Mouse (Mus musculus): Measurements from ENCODE around the gene Zbtb17. TPM values are rescaled to one million over a fixed set of nuclear protein-coding genes. Genes with fewer than 3 reads are reported as not detected.

Zbtb17 gene
- polyA plus RNA-seq, 1 experiment from 2014 or later = 44.2 TPM

GRCm38 (mm10) chr4:141478225-141478624 is 33.8 kb downstream of the Zbtb17 start:
- DNase-seq (ENCODE audit: low spot score) (no peak), ATAC-seq (ENCODE audit: insufficient number of reproducible peaks, low FRiP score, low TSS enrichment, low read depth) (no peak)
- H3K4me2 ChIP-seq (ENCODE audit: low read depth, severe bottlenecking) = no peak overlapping the region
- whole genome bisulfite sequencing = 93% methylated on average over 23 of the region's 23 CpGs
- no peaks in the 10 kb centered on the region for H3K27me3 ChIP-seq (ENCODE audit: control insufficient read depth, insufficient read depth, low read length)
- no peak overlapping the region for H3K4me3 ChIP-seq (ENCODE audit: low read depth, low read length)
- H3K9ac ChIP-seq (ENCODE audit: low read length) = no peak overlapping the region
- H3K27ac ChIP-seq (replicated peaks; ENCODE audit: low read depth, low read length) = no peak overlapping the region
- no peaks in the 10 kb centered on the region for H3K9me3 ChIP-seq (ENCODE audit: control insufficient read depth, low read length)
- peaks cover 57% of the 10 kb centered on the region for H3K36me3 ChIP-seq (ENCODE audit: control insufficient read depth, insufficient read depth, low read length)
- H3K4me1 ChIP-seq (ENCODE audit: control insufficient read depth, insufficient read depth, low read length) = no peaks in the 10 kb centered on the region

DNA sequence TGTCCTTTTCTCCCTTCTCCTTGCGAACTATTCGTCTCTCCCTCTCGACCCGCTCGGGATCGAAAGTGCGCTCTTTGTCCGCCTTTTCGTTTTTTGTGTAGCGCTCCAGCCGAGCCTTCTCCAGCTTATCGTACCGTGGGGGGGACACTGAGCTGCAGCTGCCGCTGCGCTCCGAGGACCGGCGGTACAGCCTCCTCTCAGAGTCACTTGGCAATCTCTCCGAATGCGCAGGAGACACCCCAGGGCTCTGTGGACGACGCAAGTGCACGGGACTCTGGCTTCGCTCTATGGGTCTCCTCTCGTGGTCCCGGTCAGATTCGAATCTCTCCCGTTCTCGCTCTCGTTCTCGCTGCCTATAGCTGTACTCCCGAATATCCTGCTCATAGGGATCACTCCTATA is 34.3 kb downstream of the Zbtb17 start:
- WGBS = 94% methylated on average over 32 of the region's 32 CpGs
- H3K4me3 ChIP-seq (ENCODE audit: low read depth, low read length) = no peak overlapping the region
- H3K4me1 ChIP-seq (ENCODE audit: control insufficient read depth, insufficient read depth, low read length) = no peaks in the 10 kb centered on the region
- no peaks in the 10 kb centered on the region for H3K27me3 ChIP-seq (ENCODE audit: control insufficient read depth, insufficient read depth, low read length)
- H3K27ac ChIP-seq (replicated peaks; ENCODE audit: low read depth, low read length) = no peak overlapping the region
- peaks cover 55% of the 10 kb centered on the region for H3K36me3 ChIP-seq (ENCODE audit: control insufficient read depth, insufficient read depth, low read length)
- DNase-seq (ENCODE audit: low spot score) (no peak), ATAC-seq (ENCODE audit: insufficient number of reproducible peaks, low FRiP score, low TSS enrichment, low read depth) (no peak)
- H3K9ac ChIP-seq (ENCODE audit: low read length) = no peak overlapping the region
- H3K9me3 ChIP-seq (ENCODE audit: control insufficient read depth, low read length) = no peaks in the 10 kb centered on the region
- no peak overlapping the region for H3K4me2 ChIP-seq (ENCODE audit: low read depth, severe bottlenecking)

GRCm38 (mm10) chr4:141479411-141479810 is 35.0 kb downstream of the Zbtb17 start:
- H3K27ac ChIP-seq (replicated peaks; ENCODE audit: low read depth, low read length) = no peak overlapping the region
- H3K9me3 ChIP-seq (ENCODE audit: control insufficient read depth, low read length) = no peaks in the 10 kb centered on the region
- no peak overlapping the region for H3K9ac ChIP-seq (ENCODE audit: low read length)
- H3K4me3 ChIP-seq (ENCODE audit: low read depth, low read length) = no peak overlapping the region
- no peak overlapping the region for H3K4me2 ChIP-seq (ENCODE audit: low read depth, severe bottlenecking)
- peaks cover 54% of the 10 kb centered on the region for H3K36me3 ChIP-seq (ENCODE audit: control insufficient read depth, insufficient read depth, low read length)
- no peaks in the 10 kb centered on the region for H3K27me3 ChIP-seq (ENCODE audit: control insufficient read depth, insufficient read depth, low read length)
- DNase-seq (ENCODE audit: low spot score) = no peak
- 86% methylated on average over 8 of the region's 8 CpGs for WGBS
- ATAC-seq (ENCODE audit: insufficient number of reproducible peaks, low FRiP score, low TSS enrichment, low read depth) = no peak
- no peaks in the 10 kb centered on the region for H3K4me1 ChIP-seq (ENCODE audit: control insufficient read depth, insufficient read depth, low read length)

GRCm38 (mm10) chr4:141484071-141484470 is 39.6 kb downstream of the Zbtb17 start:
- Histone ChIP-seq H3K4me2 (ENCODE audit: low read depth, severe bottlenecking) (no peak overlapping the region), H3K9me3 (ENCODE audit: control insufficient read depth, low read length) (no peaks in the 10 kb centered on the region), H3K36me3 (ENCODE audit: control insufficient read depth, insufficient read depth, low read length) (peaks cover 36% of the 10 kb centered on the region), H3K27me3 (ENCODE audit: control insufficient read depth, insufficient read depth, low read length) (no peaks in the 10 kb centered on the region), H3K4me3 (ENCODE audit: low read depth, low read length) (no peak overlapping the region), H3K4me1 (ENCODE audit: control insufficient read depth, insufficient read depth, low read length) (no peaks in the 10 kb centered on the region), H3K27ac (replicated peaks; ENCODE audit: low read depth, low read length) (no peak overlapping the region), H3K9ac (ENCODE audit: low read length) (no peak overlapping the region)
- DNase-seq (ENCODE audit: low spot score) (no peak), ATAC-seq (ENCODE audit: insufficient number of reproducible peaks, low FRiP score, low TSS enrichment, low read depth) (no peak)
- 76% methylated on average over 11 of the region's 11 CpGs for WGBS

GRCm38 (mm10) chr4:141487581-141487980 is 43.1 kb downstream of the Zbtb17 start:
- H3K9me3 ChIP-seq (ENCODE audit: control insufficient read depth, low read length) = no peaks in the 10 kb centered on the region
- H3K9ac ChIP-seq (ENCODE audit: low read length) = no peak overlapping the region
- no peak for DNase-seq (ENCODE audit: low spot score)
- no peaks in the 10 kb centered on the region for H3K4me1 ChIP-seq (ENCODE audit: control insufficient read depth, insufficient read depth, low read length)
- no peak overlapping the region for H3K27ac ChIP-seq (replicated peaks; ENCODE audit: low read depth, low read length)
- H3K4me2 ChIP-seq (ENCODE audit: low read depth, severe bottlenecking) = no peak overlapping the region
- WGBS = 98% methylated on average over 11 of the region's 11 CpGs
- H3K36me3 ChIP-seq (ENCODE audit: control insufficient read depth, insufficient read depth, low read length) = peaks cover 38% of the 10 kb centered on the region
- H3K27me3 ChIP-seq (ENCODE audit: control insufficient read depth, insufficient read depth, low read length) = no peaks in the 10 kb centered on the region
- ATAC-seq (ENCODE audit: insufficient number of reproducible peaks, low FRiP score, low TSS enrichment, low read depth) = no peak
- no peak overlapping the region for H3K4me3 ChIP-seq (ENCODE audit: low read depth, low read length)

DNA sequence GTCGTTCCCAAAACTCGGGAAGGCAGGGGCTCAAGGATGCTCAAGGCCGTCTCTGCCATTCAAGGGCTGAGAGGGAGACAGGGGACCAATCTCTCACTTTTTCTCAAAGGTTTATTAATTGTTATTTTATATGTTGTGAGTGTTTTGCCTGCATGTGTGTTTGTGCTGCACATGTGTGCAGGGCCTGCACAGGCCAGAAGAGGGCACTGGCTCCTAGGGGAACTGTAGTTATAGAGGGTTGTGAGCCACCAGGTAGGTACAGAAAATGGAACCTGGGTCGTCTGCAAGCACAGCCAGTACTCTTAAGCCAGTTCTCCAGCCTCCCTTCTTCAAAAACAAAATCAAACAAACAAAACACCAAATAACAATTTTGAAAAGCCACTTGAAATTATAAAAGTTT is 44.2 kb downstream of the Zbtb17 start:
- no peak overlapping the region for H3K27ac ChIP-seq (replicated peaks; ENCODE audit: low read depth, low read length)
- 92% methylated on average over 4 of the region's 4 CpGs for WGBS
- H3K4me2 ChIP-seq (ENCODE audit: low read depth, severe bottlenecking) = no peak overlapping the region
- peaks cover 31% of the 10 kb centered on the region for H3K36me3 ChIP-seq (ENCODE audit: control insufficient read depth, insufficient read depth, low read length)
- H3K9ac ChIP-seq (ENCODE audit: low read length) = no peak overlapping the region
- DNase-seq (ENCODE audit: low spot score) (no peak), ATAC-seq (ENCODE audit: insufficient number of reproducible peaks, low FRiP score, low TSS enrichment, low read depth) (no peak)
- H3K9me3 ChIP-seq (ENCODE audit: control insufficient read depth, low read length) = no peaks in the 10 kb centered on the region
- no peak overlapping the region for H3K4me3 ChIP-seq (ENCODE audit: low read depth, low read length)
- H3K27me3 ChIP-seq (ENCODE audit: control insufficient read depth, insufficient read depth, low read length) = no peaks in the 10 kb centered on the region
- H3K4me1 ChIP-seq (ENCODE audit: control insufficient read depth, insufficient read depth, low read length) = no peaks in the 10 kb centered on the region

DNA sequence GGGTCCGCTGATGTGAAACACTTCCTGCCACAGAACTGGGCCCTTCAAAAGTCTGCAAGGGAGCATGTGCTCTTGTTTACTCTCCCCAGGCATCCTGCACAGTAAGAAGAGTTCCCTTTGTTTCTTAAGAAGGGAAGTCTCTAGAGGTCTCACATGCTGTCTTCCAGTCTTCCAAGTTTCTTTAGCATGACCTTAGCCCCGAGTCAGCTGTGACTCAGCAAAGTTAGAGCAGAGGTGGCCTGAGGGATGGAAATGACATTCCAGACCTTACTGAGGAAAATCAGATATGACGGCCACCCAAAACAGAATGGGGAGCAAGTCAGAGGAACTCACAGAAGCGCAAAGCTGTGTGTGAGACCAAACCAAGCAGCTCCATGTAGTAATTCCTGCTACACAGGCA is 56.2 kb downstream of the Zbtb17 start:
- Histone ChIP-seq H3K27ac (replicated peaks; ENCODE audit: low read depth, low read length) (no peak overlapping the region), H3K4me3 (ENCODE audit: low read depth, low read length) (no peak overlapping the region), H3K36me3 (ENCODE audit: control insufficient read depth, insufficient read depth, low read length) (no peaks in the 10 kb centered on the region), H3K9ac (ENCODE audit: low read length) (no peak overlapping the region), H3K27me3 (ENCODE audit: control insufficient read depth, insufficient read depth, low read length) (no peaks in the 10 kb centered on the region), H3K9me3 (ENCODE audit: control insufficient read depth, low read length) (no peaks in the 10 kb centered on the region), H3K4me1 (ENCODE audit: control insufficient read depth, insufficient read depth, low read length) (peaks cover 2% of the 10 kb centered on the region; the same call in 1 of the 2 replicates), H3K4me2 (ENCODE audit: low read depth, severe bottlenecking) (no peak overlapping the region)
- no peak for DNase-seq (ENCODE audit: low spot score)
- no peak for ATAC-seq (ENCODE audit: insufficient number of reproducible peaks, low FRiP score, low TSS enrichment, low read depth)
- WGBS = 88% methylated on average over 4 of the region's 4 CpGs

DNA sequence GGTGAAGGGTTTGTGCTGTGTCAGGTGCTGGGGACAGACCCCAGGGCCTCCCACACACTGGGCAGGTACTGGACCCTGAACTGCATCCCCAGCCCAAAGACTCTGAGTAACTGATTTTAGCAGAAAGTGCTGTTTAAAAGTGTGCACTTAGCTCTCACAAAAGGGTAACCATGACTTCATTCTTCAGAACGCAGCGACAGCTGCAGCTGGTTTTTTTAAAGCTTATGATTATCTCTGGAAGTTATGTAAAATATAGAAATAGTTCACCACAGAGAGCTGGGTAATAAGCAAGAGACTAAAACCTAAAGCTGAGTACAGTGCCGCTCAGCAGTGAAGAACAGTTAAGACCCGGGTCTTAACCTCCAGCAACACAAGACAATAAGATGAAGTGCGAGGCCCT is 56.6 kb downstream of the Zbtb17 start:
- H3K9ac ChIP-seq (ENCODE audit: low read length) = no peak overlapping the region
- no peak overlapping the region for H3K4me3 ChIP-seq (ENCODE audit: low read depth, low read length)
- no peak overlapping the region for H3K27ac ChIP-seq (replicated peaks; ENCODE audit: low read depth, low read length)
- ATAC-seq (ENCODE audit: insufficient number of reproducible peaks, low FRiP score, low TSS enrichment, low read depth) (no peak), DNase-seq (ENCODE audit: low spot score) (no peak)
- H3K4me2 ChIP-seq (ENCODE audit: low read depth, severe bottlenecking) = no peak overlapping the region
- no peaks in the 10 kb centered on the region for H3K27me3 ChIP-seq (ENCODE audit: control insufficient read depth, insufficient read depth, low read length)
- no peaks in the 10 kb centered on the region for H3K36me3 ChIP-seq (ENCODE audit: control insufficient read depth, insufficient read depth, low read length)
- H3K4me1 ChIP-seq (ENCODE audit: control insufficient read depth, insufficient read depth, low read length) = peaks cover 2% of the 10 kb centered on the region; the same call in 1 of the 2 replicates
- 88% methylated on average over 5 of the region's 5 CpGs for WGBS
- no peaks in the 10 kb centered on the region for H3K9me3 ChIP-seq (ENCODE audit: control insufficient read depth, low read length)

- WGBS = 48% methylated on average over 5 of the region's 5 CpGs
- no peaks in the 10 kb centered on the region for H3K9me3 ChIP-seq (ENCODE audit: control insufficient read depth, low read length)
- H3K36me3 ChIP-seq (ENCODE audit: control insufficient read depth, insufficient read depth, low read length) = no peaks in the 10 kb centered on the region
- H3K4me1 ChIP-seq (ENCODE audit: control insufficient read depth, insufficient read depth, low read length) = peaks cover 2% of the 10 kb centered on the region; the same call in 1 of the 2 replicates
- H3K27me3 ChIP-seq (ENCODE audit: control insufficient read depth, insufficient read depth, low read length) = no peaks in the 10 kb centered on the region
- no peak overlapping the region for H3K4me2 ChIP-seq (ENCODE audit: low read depth, severe bottlenecking)
- DNase-seq (ENCODE audit: low spot score) (no peak), ATAC-seq (ENCODE audit: insufficient number of reproducible peaks, low FRiP score, low TSS enrichment, low read depth) (no peak)
- H3K27ac ChIP-seq (replicated peaks; ENCODE audit: low read depth, low read length) = no peak overlapping the region
- H3K4me3 ChIP-seq (ENCODE audit: low read depth, low read length) = no peak overlapping the region
- H3K9ac ChIP-seq (ENCODE audit: low read length) = no peak overlapping the region
Measured at GRCm38 (mm10) chr4:141502723-141503122, 58.3 kb downstream of the Zbtb17 start.
